Mouse (Mus musculus): ENCODE results near the gene BC025920. TPM values are rescaled to one million over a fixed set of nuclear protein-coding genes. Genes with fewer than 3 reads are reported as not detected.

Gene BC025920
- polyA plus RNA-seq, 1 experiment, result 0.25 TPM

DNA sequence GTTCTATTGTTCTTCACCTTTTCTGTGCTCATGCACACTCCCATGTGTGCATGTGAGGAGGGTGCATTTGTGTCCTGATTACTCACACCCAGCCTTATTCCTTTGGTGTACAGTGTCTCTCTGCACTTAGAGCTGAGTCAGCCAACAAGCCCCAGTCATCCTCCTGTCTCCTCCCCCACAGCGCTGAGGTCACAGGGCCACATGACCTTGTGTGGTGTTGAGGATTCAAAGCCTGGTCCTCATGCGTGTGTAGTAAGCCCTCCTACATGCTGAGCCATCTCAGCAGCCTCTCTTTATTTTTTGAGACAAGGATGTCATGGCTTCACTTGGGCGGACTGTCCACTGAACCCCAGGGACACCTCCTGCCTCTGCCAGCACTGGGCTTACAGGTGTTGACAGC, 6.7 kb downstream of the BC025920 start:
- Histone ChIP-seq H3ac (ENCODE audit: control insufficient read depth, insufficient read length, low read depth) (no peak overlapping the region), H3K4me3 (ENCODE audit: insufficient read depth, poor library complexity, severe bottlenecking) (no peak overlapping the region), H3K79me3 (ENCODE audit: low read depth) (no peaks in the 10 kb centered on the region), H3K79me2 (ENCODE audit: control insufficient read depth, insufficient read depth) (no peaks in the 10 kb centered on the region), H3K36me3 (ENCODE audit: control insufficient read depth, insufficient read depth) (no peaks in the 10 kb centered on the region), H3K27me3 (ENCODE audit: control insufficient read depth, insufficient read depth, insufficient read length) (no peaks in the 10 kb centered on the region)
- peak; percentile 73 for TF ChIP-seq USF1 (IDR thresholded peaks at IDR 0.05; ENCODE audit: low read depth)
- TF ChIP-seq CTCF (IDR thresholded peaks at IDR 0.05; ENCODE audit: control insufficient read depth, insufficient read depth, insufficient read length), result no peak

DNA sequence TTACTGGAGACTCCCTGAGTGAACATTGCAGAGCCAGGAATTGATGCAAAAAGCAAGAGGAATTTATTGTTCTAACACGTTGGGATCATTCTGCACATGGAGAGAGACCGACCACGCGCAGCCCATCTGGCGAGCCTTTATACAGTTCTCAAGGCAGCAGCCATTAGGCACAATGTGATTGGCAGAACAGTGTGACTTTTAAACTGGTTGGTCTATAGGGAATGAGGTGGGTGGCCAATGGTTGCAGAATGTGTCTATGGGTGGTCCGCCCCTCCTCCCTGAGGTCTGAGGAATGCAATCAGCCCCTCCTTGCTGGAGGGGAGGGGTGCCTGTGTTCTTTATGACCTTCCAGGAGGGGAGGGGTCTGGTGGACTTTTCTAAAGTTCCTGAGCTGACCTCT, 9.4 kb downstream of the BC025920 start:
- Histone ChIP-seq H3ac (ENCODE audit: control insufficient read depth, insufficient read length, low read depth) (no peak overlapping the region), H3K36me3 (ENCODE audit: control insufficient read depth, insufficient read depth) (no peaks in the 10 kb centered on the region), H3K79me2 (ENCODE audit: control insufficient read depth, insufficient read depth) (no peaks in the 10 kb centered on the region), H3K27me3 (ENCODE audit: control insufficient read depth, insufficient read depth, insufficient read length) (no peaks in the 10 kb centered on the region), H3K4me3 (ENCODE audit: insufficient read depth, poor library complexity, severe bottlenecking) (no peak overlapping the region), H3K79me3 (ENCODE audit: low read depth) (no peaks in the 10 kb centered on the region)
- TF ChIP-seq MYOG (IDR thresholded peaks at IDR 0.05; ENCODE audit: control insufficient read depth, extremely low read depth, insufficient read length) (no peak), USF1 (IDR thresholded peaks at IDR 0.05; ENCODE audit: low read depth) (no peak), MYOD1 (IDR thresholded peaks at IDR 0.05; ENCODE audit: control insufficient read depth, insufficient read length, low read depth) (no peak), CEBPB (IDR thresholded peaks at IDR 0.05; ENCODE audit: low read depth) (no peak), MAX (IDR thresholded peaks at IDR 0.05) (no peak), FOSL1 (IDR thresholded peaks at IDR 0.05; ENCODE audit: insufficient read depth, low read length, poor library complexity, severe bottlenecking) (no peak), CTCF (IDR thresholded peaks at IDR 0.05; ENCODE audit: control insufficient read depth, insufficient read depth, insufficient read length) (no peak)

DNA sequence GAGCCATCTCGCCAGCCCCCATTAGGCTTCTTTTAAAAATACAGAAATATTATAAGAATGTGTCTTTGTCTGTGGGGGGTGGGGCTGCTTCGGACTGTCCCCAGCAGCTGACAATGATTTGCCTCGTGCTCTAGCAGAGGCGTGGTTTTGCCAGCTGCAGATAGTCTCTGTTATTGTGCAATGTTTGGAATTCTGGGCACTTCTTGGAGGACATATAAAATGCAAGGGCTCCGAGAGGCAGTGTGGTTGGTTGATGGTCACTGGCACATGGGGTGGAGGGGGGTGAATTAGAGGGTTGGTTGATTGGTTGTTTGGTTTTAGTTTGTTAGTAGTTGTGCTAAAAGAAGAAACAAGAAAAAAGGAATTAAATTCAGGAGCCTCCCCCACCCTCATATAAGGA, 13.9 kb downstream of the BC025920 start:
- Histone ChIP-seq H3K79me2 (ENCODE audit: control insufficient read depth, insufficient read depth) (no peaks in the 10 kb centered on the region), H3K27me3 (ENCODE audit: control insufficient read depth, insufficient read depth, insufficient read length) (no peaks in the 10 kb centered on the region), H3ac (ENCODE audit: control insufficient read depth, insufficient read length, low read depth) (no peak overlapping the region), H3K79me3 (ENCODE audit: low read depth) (no peaks in the 10 kb centered on the region), H3K4me3 (ENCODE audit: insufficient read depth, poor library complexity, severe bottlenecking) (no peak overlapping the region), H3K36me3 (ENCODE audit: control insufficient read depth, insufficient read depth) (peaks cover 8% of the 10 kb centered on the region)
- TF ChIP-seq FOSL1 (IDR thresholded peaks at IDR 0.05; ENCODE audit: insufficient read depth, low read length, poor library complexity, severe bottlenecking) (no peak), CEBPB (IDR thresholded peaks at IDR 0.05; ENCODE audit: low read depth) (peak; percentile 42)

DNA sequence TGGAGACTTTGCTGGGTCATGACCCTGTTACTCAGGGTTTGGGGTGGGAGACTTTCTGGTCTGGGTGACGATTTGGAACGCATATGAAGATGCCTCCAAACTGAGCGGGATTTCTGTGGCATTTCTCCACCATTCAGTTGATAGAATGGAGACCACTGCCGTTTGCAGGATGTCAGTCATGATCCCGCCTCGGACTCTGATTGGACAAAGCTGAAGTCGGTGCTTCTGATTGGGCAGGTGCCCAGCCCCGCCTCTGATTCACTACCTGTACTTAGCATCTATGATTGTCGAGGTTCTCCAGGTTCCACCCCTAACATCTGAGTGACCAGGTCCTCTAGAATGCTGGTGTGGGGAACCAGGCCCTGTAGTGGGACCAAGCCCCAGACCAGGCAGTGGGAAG, 14.7 kb downstream of the BC025920 start:
- Histone ChIP-seq H3K36me3 (ENCODE audit: control insufficient read depth, insufficient read depth) (peaks cover 10% of the 10 kb centered on the region), H3K79me3 (ENCODE audit: low read depth) (no peaks in the 10 kb centered on the region), H3K4me3 (ENCODE audit: insufficient read depth, poor library complexity, severe bottlenecking) (no peak overlapping the region), H3K79me2 (ENCODE audit: control insufficient read depth, insufficient read depth) (no peaks in the 10 kb centered on the region), H3ac (ENCODE audit: control insufficient read depth, insufficient read length, low read depth) (no peak overlapping the region), H3K27me3 (ENCODE audit: control insufficient read depth, insufficient read depth, insufficient read length) (no peaks in the 10 kb centered on the region)
- TF ChIP-seq FOSL1 (IDR thresholded peaks at IDR 0.05; ENCODE audit: insufficient read depth, low read length, poor library complexity, severe bottlenecking), result no peak

DNA sequence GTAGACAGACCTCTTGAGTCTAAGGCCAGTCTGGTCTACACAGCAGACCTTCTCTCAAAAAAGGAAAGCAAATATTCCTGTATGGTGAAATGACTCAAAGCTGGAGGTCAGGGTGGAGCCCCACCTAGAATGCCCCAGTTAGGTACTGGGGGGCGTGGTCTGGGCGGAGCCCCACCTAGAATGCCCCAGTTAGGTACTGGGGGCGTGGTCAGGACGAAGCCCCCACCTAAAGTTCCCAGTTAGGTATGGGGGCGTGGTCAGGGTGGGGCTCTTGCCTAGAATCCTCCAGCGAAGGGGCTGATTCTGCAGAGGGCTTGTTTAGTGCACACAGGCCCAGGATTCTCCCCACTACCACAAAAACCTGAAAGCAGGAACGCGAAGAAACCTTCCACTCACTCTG, 17.4 kb downstream of the BC025920 start:
- H3ac ChIP-seq (ENCODE audit: control insufficient read depth, insufficient read length, low read depth), result no peak overlapping the region

DNA sequence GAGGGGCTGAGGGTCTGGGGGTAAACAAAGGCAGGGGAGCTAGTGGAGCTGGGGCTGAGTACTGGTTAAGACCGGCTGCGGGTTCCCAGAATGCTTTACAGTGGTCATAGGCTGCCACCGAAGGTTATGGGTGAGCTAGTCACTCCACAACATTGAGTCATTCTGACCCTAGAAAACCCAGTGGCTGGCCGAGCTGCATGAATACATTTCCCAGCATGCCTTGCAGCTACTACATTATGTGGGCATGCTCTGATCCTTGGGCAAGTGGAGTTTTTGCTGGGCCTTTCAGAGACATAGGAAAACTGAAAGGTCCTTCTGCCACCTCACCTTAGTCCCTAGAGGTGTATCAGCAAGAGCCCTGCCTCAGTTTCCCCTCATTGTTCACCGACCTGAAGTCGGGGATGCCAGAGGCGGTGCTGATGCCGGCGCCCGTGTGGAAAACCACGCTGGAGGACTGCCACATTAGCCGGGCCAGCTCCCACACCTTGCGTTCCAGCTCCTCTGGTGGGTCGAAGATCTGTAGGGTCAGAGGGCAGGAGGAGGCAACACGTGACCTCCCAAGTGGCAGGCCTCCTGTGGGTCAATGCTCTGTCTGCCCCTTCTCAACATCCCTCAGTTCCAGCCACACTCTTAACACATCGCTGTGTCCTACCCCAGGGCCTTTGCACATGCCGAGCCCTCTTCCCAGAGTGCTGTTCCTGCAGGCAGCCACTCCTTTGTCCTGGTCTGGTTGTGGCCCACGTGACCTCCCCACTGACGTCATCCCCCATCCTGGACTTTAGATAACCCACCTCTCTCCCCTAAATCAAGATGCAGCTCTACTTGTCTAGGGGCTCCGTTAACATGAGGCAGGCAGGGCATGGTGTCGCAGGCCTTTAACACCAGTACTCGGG, 20.3 kb downstream of the BC025920 start:
- Histone ChIP-seq H3K27me3 (ENCODE audit: control insufficient read depth, insufficient read depth, insufficient read length) (no peaks in the 10 kb centered on the region), H3K79me3 (ENCODE audit: low read depth) (no peaks in the 10 kb centered on the region), H3K36me3 (ENCODE audit: control insufficient read depth, insufficient read depth) (peaks cover 10% of the 10 kb centered on the region), H3K4me3 (ENCODE audit: insufficient read depth, poor library complexity, severe bottlenecking) (peak overlapping the region; percentile 65), H3ac (ENCODE audit: control insufficient read depth, insufficient read length, low read depth) (no peak overlapping the region), H3K79me2 (ENCODE audit: control insufficient read depth, insufficient read depth) (peaks cover 9% of the 10 kb centered on the region)
- no peak for TF ChIP-seq CEBPB (IDR thresholded peaks at IDR 0.05; ENCODE audit: low read depth)
- peak; percentile 90 for TF ChIP-seq USF1 (IDR thresholded peaks at IDR 0.05; ENCODE audit: low read depth)

More for the DNA sequence above, 17.4 kb downstream of the BC025920 start:
- Histone ChIP-seq H3K79me3 (ENCODE audit: low read depth) (no peaks in the 10 kb centered on the region), H3K27me3 (ENCODE audit: control insufficient read depth, insufficient read depth, insufficient read length) (no peaks in the 10 kb centered on the region), H3K79me2 (ENCODE audit: control insufficient read depth, insufficient read depth) (peaks cover 9% of the 10 kb centered on the region), H3K4me3 (ENCODE audit: insufficient read depth, poor library complexity, severe bottlenecking) (no peak overlapping the region), H3K36me3 (ENCODE audit: control insufficient read depth, insufficient read depth) (peaks cover 10% of the 10 kb centered on the region)
- TF ChIP-seq CTCF (IDR thresholded peaks at IDR 0.05; ENCODE audit: control insufficient read depth, insufficient read depth, insufficient read length), result no peak
- no peak for TF ChIP-seq MAX (IDR thresholded peaks at IDR 0.05)
- no peak for TF ChIP-seq MYOG (IDR thresholded peaks at IDR 0.05; ENCODE audit: control insufficient read depth, extremely low read depth, insufficient read length)
- no peak for TF ChIP-seq MYOD1 (IDR thresholded peaks at IDR 0.05; ENCODE audit: control insufficient read depth, insufficient read length, low read depth)
- no peak for TF ChIP-seq FOSL1 (IDR thresholded peaks at IDR 0.05; ENCODE audit: insufficient read depth, low read length, poor library complexity, severe bottlenecking)
- TF ChIP-seq USF1 (IDR thresholded peaks at IDR 0.05; ENCODE audit: low read depth), result no peak
- no peak for TF ChIP-seq CEBPB (IDR thresholded peaks at IDR 0.05; ENCODE audit: low read depth)
